Mouse (Mus musculus) heart, postnatal 0 days (tissue): ENCODE results near the gene Eif2ak4.

ENCODE experiments used
- CTCF ChIP-seq: IDR thresholded peaks from 2 replicates; pipeline ENCODE4 v1.5.1; 2016; ENCODE audit warnings: antibody characterized with exemption, control low read depth, low read depth
- EP300 ChIP-seq: IDR thresholded peaks from 2 replicates; pipeline ENCODE4 v1.6.1; 2016; ENCODE audit warnings: antibody characterized with exemption, low read depth

GRCm38 (mm10) chr2:118485415-118485814, 97.0 kb downstream of the Eif2ak4 start:
- TF ChIP-seq CTCF, result no peak
- no peak for TF ChIP-seq EP300
